Mouse (Mus musculus): ENCODE measurements around the gene Ier5l.

Gene Ier5l

GRCm38 (mm10) chr2:30470143-30470946, 3.7 kb downstream of the Ier5l start:
- peak; percentile 90 for DNase-seq (ENCODE audit: low spot score)

GRCm38 (mm10) chr2:30469796-30470142, 4.2 kb downstream of the Ier5l start:
- peak; percentile 96 for DNase-seq (ENCODE audit: low spot score)

GRCm38 (mm10) chr2:30469009-30469408, 5.0 kb downstream of the Ier5l start:
- DNase-seq (ENCODE audit: low spot score), result no peak

- no peak for DNase-seq (ENCODE audit: low spot score)
Observed at GRCm38 (mm10) chr2:30466787-30467186, 7.2 kb downstream of the Ier5l start.

- DNase-seq (ENCODE audit: low spot score), result no peak
Observed at GRCm38 (mm10) chr2:30464411-30464810, 9.6 kb downstream of the Ier5l start.

GRCm38 (mm10) chr2:30463904-30464330, 10.1 kb downstream of the Ier5l start:
- peak; percentile 73 for DNase-seq (ENCODE audit: low spot score)

GRCm38 (mm10) chr2:30463341-30463761, 10.7 kb downstream of the Ier5l start:
- no peak for DNase-seq (ENCODE audit: low spot score)

GRCm38 (mm10) chr2:30459241-30459640, 14.8 kb downstream of the Ier5l start:
- no peak for DNase-seq (ENCODE audit: low spot score)

GRCm38 (mm10) chr2:30458349-30458748, 15.7 kb downstream of the Ier5l start:
- no peak for DNase-seq (ENCODE audit: low spot score)

- DNase-seq (ENCODE audit: low spot score), result no peak
Observed at GRCm38 (mm10) chr2:30456104-30456980, 17.7 kb downstream of the Ier5l start.

GRCm38 (mm10) chr2:30454587-30454986, 19.4 kb downstream of the Ier5l start:
- DNase-seq (ENCODE audit: low spot score), result no peak

- no peak for DNase-seq (ENCODE audit: low spot score)
Observed at GRCm38 (mm10) chr2:30453570-30453969, 20.4 kb downstream of the Ier5l start.

- DNase-seq (ENCODE audit: low spot score), result no peak
Observed at GRCm38 (mm10) chr2:30451525-30451924, 22.5 kb downstream of the Ier5l start.

- DNase-seq (ENCODE audit: low spot score), result no peak
Observed at GRCm38 (mm10) chr2:30450530-30450929, 23.5 kb downstream of the Ier5l start.

GRCm38 (mm10) chr2:30448371-30448770, 25.6 kb downstream of the Ier5l start:
- DNase-seq (ENCODE audit: low spot score), result no peak

GRCm38 (mm10) chr2:30446891-30447826, 26.9 kb downstream of the Ier5l start:
- no peak for DNase-seq (ENCODE audit: low spot score)

GRCm38 (mm10) chr2:30445312-30445711, 28.7 kb downstream of the Ier5l start:
- peak; percentile 91 for DNase-seq (ENCODE audit: low spot score)

GRCm38 (mm10) chr2:30444450-30444849, 29.6 kb downstream of the Ier5l start:
- no peak for DNase-seq (ENCODE audit: low spot score)

- DNase-seq (ENCODE audit: low spot score), result no peak
Observed at GRCm38 (mm10) chr2:30444006-30444405, 30.0 kb downstream of the Ier5l start.

- DNase-seq (ENCODE audit: low spot score), result no peak
Observed at GRCm38 (mm10) chr2:30443281-30443680, 30.7 kb downstream of the Ier5l start.

GRCm38 (mm10) chr2:30442498-30442890, 31.5 kb downstream of the Ier5l start:
- DNase-seq (ENCODE audit: low spot score), result no peak

Data from embryo, embryonic 10.5 days (tissue).